Mouse (Mus musculus) hindbrain, embryonic 10.5 days (tissue): ENCODE results near the gene Olfr1472. TPM values are rescaled to one million over a fixed set of nuclear protein-coding genes. Genes with fewer than 3 reads are reported as not detected.
"Not testable (repeated sequence)": the region's sequence is repeated elsewhere in the genome, so short reads cannot be mapped to it uniquely, and the experiment has no call there.

Source experiments
- DNase-seq: peaks from one replicate; pipeline ENCODE4 v3.0.0-alpha.2; 2017; ENCODE audit warnings: low spot score
- H3K27ac ChIP-seq: fragments of 300-500 bp; sonication (generic); 2 replicates; pipeline ENCODE4 v1.5.1; 2016; ENCODE audit warnings: mild to moderate bottlenecking, moderate library complexity
- H3K27me3 ChIP-seq: fragments of 300-500 bp; sonication (generic); 2 replicates; pipeline ENCODE4 v1.6.1; 2016; ENCODE audit warnings: mild to moderate bottlenecking; ENCODE audit not compliant: poor library complexity, insufficient read depth, severe bottlenecking
- H3K36me3 ChIP-seq: fragments of 300-500 bp; sonication (generic); 2 replicates; pipeline ENCODE4 v1.6.1; 2016; ENCODE audit warnings: mild to moderate bottlenecking, moderate library complexity
- H3K4me1 ChIP-seq: fragments of 300-500 bp; sonication (generic); replicated peaks from 2 replicates; pipeline ENCODE4 v1.6.1; 2016; ENCODE audit warnings: mild to moderate bottlenecking
- H3K4me3 ChIP-seq: fragments of 300-500 bp; sonication (generic); 2 replicates; pipeline ENCODE4 v1.5.1; 2016; ENCODE audit warnings: mild to moderate bottlenecking, moderate library complexity
- H3K9me3 ChIP-seq: fragments of 300-500 bp; sonication (generic); 2 replicates; pipeline ENCODE4 v1.6.1; 2016; ENCODE audit warnings: mild to moderate bottlenecking, moderate library complexity
- WGBS: fragments of 180-500 bp; shearing (Covaris S2); methylation state at CpG from one replicate; pipeline ENCODE4 v1.1.7; 2016; 5-methylcytosine and 5-hydroxymethylcytosine counted together
- polyA plus RNA-seq: library from polyadenylated mRNA; unstranded; fragments of >200 nt; fragmentation: Nextera tagmentation; extraction: Ambion mirVana; gene quantifications from 2 replicates; pipeline ENCODE4 v1.2.1, GENCODE M21; 2016

Gene Olfr1472
- not detected in 2 replicates for polyA plus RNA-seq

GRCm38 (mm10) chr19:13455986-13456385, at the start of gene Olfr1472:
Gene Olfr1472, minus strand, starts transcription at chr19:13456086.
- H3K4me1 ChIP-seq = no peaks in the 10 kb centered on the region
- no peaks in the 10 kb centered on the region for H3K36me3 ChIP-seq
- H3K4me3 ChIP-seq = no peak within 1 kb of the TSS
- H3K9me3 ChIP-seq = peaks cover 27% of the 10 kb centered on the region
- WGBS = 85% methylated on average over 1 of the region's 1 CpGs
- DNase-seq = no peak
- no peaks in the 10 kb centered on the region for H3K27me3 ChIP-seq
- H3K27ac ChIP-seq = no peak within 1 kb of the TSS

- no peak for DNase-seq
- Histone ChIP-seq H3K27me3 (no peaks in the 10 kb centered on the region), H3K4me3 (no peak within 1 kb of the TSS), H3K9me3 (peaks cover 41% of the 10 kb centered on the region), H3K36me3 (no peaks in the 10 kb centered on the region), H3K4me1 (no peaks in the 10 kb centered on the region), H3K27ac (no peak within 1 kb of the TSS)
- 75% methylated on average over 3 of the region's 3 CpGs for WGBS
Measured at GRCm38 (mm10) chr19:13500246-13500645, 44.4 kb upstream of the Olfr1472 start, which contains the start of gene Olfr1477. Gene Olfr1477, plus strand, starts transcription at chr19:13500546.

GRCm38 (mm10) chr19:13480096-13480495, 24.2 kb upstream of the Olfr1472 start, which contains the start of gene Olfr1475:
Gene Olfr1475, minus strand, starts transcription at chr19:13480196.
- Histone ChIP-seq H3K4me3 (no peak within 1 kb of the TSS), H3K9me3 (no peaks in the 10 kb centered on the region), H3K27me3 (no peaks in the 10 kb centered on the region), H3K27ac (no peak within 1 kb of the TSS), H3K4me1 (no peaks in the 10 kb centered on the region), H3K36me3 (no peaks in the 10 kb centered on the region)
- no peak for DNase-seq

GRCm38 (mm10) chr19:13469265-13469664, 13.4 kb upstream of the Olfr1472 start, which contains the start of gene Olfr1474:
Gene Olfr1474, plus strand, starts transcription at chr19:13469565.
- H3K27me3 ChIP-seq, H3K36me3 ChIP-seq, H3K27ac ChIP-seq, H3K4me1 ChIP-seq, DNase-seq, H3K9me3 ChIP-seq, H3K4me3 ChIP-seq: not testable (repeated sequence)
- WGBS = 83% methylated on average over 4 of the region's 4 CpGs

GRCm38 (mm10) chr19:13443109-13443508, 12.8 kb downstream of the Olfr1472 start, which contains the start of gene Olfr1471:
Gene Olfr1471, plus strand, starts transcription at chr19:13443409.
- H3K27ac ChIP-seq, H3K4me1 ChIP-seq, DNase-seq, H3K27me3 ChIP-seq, H3K36me3 ChIP-seq, H3K4me3 ChIP-seq, H3K9me3 ChIP-seq: not testable (repeated sequence)
- 71% methylated on average over 2 of the region's 2 CpGs for WGBS

- no peak for DNase-seq
- Histone ChIP-seq H3K4me3 (no peak within 1 kb of the TSS), H3K27ac (no peak within 1 kb of the TSS), H3K4me1 (no peaks in the 10 kb centered on the region), H3K27me3 (no peaks in the 10 kb centered on the region), H3K36me3 (no peaks in the 10 kb centered on the region), H3K9me3 (peaks cover 32% of the 10 kb centered on the region; the same call in 1 of the 2 replicates)
- 77% methylated on average over 2 of the region's 2 CpGs for WGBS
Measured at GRCm38 (mm10) chr19:13407549-13407948, 48.3 kb downstream of the Olfr1472 start, which contains the start of gene Olfr1469. Gene Olfr1469, plus strand, starts transcription at chr19:13407849.

Other genes with a start within 250 kb of the Olfr1472 start
- gene Olfr1463, start 224.8 kb downstream of the Olfr1472 start, polyA plus RNA-seq = not detected in 2 replicates
- gene Olfr1465, start 140.5 kb downstream of the Olfr1472 start, polyA plus RNA-seq = not detected in 2 replicates
- not detected in 2 replicates for gene Olfr1466, start 117.2 kb downstream of the Olfr1472 start, polyA plus RNA-seq
- not detected in 2 replicates for gene Olfr1467, start 93.8 kb downstream of the Olfr1472 start, polyA plus RNA-seq
- not detected in 2 replicates for gene Olfr1469, start 48.2 kb downstream of the Olfr1472 start, polyA plus RNA-seq
- not detected in 2 replicates for gene Olfr1471, start 12.7 kb downstream of the Olfr1472 start, polyA plus RNA-seq
- not detected in 2 replicates for gene Olfr1474, start 13.5 kb upstream of the Olfr1472 start, polyA plus RNA-seq
- gene Olfr1475, start 24.1 kb upstream of the Olfr1472 start, polyA plus RNA-seq = not detected in 2 replicates
- gene Olfr1477, start 44.5 kb upstream of the Olfr1472 start, polyA plus RNA-seq = not detected in 2 replicates
- gene Olfr1480, start 71.8 kb upstream of the Olfr1472 start, polyA plus RNA-seq = not detected in 2 replicates
- gene Olfr1484, start 127.4 kb upstream of the Olfr1472 start, polyA plus RNA-seq = not detected in 2 replicates
- not detected in 2 replicates for gene Olfr1487, start 161.3 kb upstream of the Olfr1472 start, polyA plus RNA-seq
- gene Olfr1489, start 175.5 kb upstream of the Olfr1472 start, polyA plus RNA-seq = not detected in 2 replicates
- not detected in 2 replicates for gene Olfr1490, start 195.0 kb upstream of the Olfr1472 start, polyA plus RNA-seq
- gene Olfr1491, start 241.2 kb upstream of the Olfr1472 start, polyA plus RNA-seq = not detected in 2 replicates